Mouse (Mus musculus) kidney, adult 18-20 months (tissue): Measurements from ENCODE around the gene Agps.
A peak's percentile ranks its signal among the peaks of the same experiment; 100 is the strongest.

Experiments
- DNase-seq: peaks from one replicate; pipeline ENCODE4 v3.0.0; 2021

Gene Agps

GRCm38 (mm10) chr2:75831881-75832633, at the start of gene Agps:
Gene Agps, plus strand, starts transcription at chr2:75832177.
- peak; percentile 93 for DNase-seq

DNA sequence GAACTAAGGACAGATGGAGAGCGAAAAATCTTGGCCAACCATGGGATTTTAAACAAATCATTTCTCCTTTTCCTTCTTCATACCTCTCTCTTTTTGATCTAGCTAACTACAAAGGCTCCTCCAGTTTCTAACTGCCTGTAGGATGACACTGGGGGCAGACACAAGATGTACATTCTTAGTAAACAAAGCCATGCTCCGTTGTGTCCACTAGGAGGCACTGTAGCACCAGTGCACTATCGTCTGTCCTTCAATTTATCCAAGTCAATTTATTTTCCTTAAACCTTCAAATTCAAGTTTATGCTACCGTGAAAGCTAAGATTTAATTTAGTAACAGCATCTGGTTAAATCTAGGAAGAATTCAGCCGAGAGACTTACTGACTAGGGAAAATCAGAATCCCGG, 45.9 kb upstream of the Agps start:
- peak; percentile 56 for DNase-seq

- no peak for DNase-seq
Observed at GRCm38 (mm10) chr2:75788511-75788910, 43.5 kb upstream of the Agps start.

- no peak for DNase-seq
Observed at GRCm38 (mm10) chr2:75789959-75790523, 41.9 kb upstream of the Agps start.

DNA sequence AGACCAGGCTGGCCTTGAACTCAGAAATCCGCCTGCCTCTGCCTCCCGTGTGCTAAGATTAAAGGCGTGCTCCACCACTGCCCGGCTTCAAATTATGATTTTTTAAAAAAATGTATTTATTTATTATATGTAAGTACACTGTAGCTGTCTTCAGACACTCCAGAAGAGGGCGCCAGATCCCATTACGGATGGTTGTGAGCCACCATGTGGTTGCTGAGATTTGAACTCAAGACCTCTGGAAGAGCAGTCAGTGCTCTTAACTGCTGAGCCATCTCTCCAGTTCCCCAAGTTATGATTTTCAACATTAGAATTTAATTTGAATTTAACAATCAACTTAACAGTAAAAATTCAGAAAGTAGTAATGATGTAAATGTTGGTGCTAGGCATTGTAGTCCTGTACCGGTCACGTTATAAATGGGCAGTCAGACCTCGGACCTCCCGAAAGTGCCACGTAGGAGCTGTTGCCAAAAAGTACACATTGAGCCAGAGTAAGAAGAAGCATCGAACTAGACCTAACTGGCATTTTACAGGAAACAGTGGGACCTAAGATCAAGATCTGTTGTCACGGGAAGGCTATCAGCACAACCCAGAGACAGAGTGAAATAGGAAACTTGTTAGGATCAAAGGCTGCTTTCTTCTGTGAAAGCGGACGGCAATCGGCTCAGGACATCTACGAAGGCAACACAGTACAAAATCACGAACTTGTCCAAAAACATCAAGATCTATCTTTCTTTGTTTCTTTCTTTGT, 40.2 kb upstream of the Agps start:
- no peak for DNase-seq

DNA sequence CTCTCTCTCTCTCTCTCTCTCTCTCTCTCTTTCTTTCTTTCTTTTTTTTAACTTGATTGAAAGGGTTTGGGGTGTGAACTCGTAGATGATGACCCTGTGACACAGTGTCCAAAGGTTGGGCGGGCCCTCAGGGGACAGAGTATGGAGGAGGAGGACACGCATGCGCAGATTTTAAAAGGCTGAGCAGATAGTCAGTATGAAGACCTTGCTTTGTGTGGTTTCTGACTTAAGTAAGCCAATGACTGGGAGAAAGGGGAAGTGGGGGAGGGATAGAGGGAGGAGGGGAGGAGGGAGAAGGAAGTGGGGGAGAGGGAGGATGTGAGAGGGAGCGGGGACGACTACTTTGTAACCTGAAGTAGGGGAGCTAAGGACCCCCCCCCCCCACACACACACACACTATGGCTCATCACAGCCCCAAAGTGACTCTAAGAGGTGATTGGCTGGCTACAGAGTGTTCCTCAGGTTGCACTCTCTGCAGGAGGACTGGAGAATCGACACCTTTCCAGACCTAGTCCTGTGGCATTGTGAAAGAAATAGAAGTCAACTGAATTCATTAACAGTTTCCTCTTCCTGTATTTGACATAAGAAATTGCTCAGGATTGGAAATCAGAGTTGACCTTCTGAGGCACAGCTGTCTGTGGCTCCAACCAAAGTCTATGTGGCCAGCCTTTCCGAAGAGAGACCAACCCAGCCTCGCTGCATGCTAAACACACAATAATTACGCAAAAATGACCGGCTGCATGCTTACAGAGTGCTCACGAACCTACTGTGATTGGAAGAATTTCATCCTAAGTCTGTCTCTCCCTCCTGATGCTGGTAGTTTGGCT, 39.4 kb upstream of the Agps start:
- no peak for DNase-seq

- no peak for DNase-seq
Observed at GRCm38 (mm10) chr2:75796181-75796580, 35.8 kb upstream of the Agps start.

- no peak for DNase-seq
Observed at GRCm38 (mm10) chr2:75798434-75798970, 33.5 kb upstream of the Agps start.

DNA sequence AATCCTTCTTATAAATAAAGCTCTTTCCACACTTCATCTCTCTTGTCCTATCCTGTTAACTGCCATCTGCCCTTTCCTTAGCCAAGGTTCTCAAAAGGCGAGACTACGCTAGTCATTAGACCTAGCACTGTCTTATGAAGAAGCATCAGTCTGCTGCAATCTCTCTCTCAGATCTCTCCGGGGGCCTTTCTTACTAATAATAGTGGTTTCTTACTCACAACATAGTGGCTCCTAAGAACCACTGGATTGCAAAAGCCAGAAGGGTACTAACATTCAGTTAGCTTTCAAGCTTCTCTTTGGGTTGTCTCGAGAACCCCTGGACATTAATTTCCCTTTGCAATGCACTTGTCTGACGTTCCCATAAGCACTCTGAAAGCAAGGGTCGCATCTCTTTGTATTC, 26.2 kb upstream of the Agps start:
- no peak for DNase-seq

DNA sequence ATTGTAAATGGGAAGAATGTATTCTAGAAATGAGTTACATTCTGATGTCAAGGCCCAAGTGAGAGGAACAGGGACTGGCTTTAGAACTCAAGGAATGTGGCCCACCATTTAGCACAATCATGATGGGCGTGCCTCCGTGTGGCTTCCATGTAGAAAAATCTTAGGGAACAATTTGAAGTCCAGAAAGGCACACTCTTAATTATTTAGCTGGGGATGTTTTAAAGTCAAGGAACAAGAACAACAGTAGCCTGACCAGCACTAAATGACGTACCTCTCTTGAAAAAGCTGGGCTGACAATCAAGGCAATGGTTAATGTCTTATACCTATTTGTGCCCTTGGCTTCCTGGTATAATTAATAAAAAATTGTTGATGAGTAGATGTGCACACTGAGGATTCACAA, 25.1 kb upstream of the Agps start:
- no peak for DNase-seq

GRCm38 (mm10) chr2:75807460-75807859, 24.5 kb upstream of the Agps start:
- no peak for DNase-seq

DNA sequence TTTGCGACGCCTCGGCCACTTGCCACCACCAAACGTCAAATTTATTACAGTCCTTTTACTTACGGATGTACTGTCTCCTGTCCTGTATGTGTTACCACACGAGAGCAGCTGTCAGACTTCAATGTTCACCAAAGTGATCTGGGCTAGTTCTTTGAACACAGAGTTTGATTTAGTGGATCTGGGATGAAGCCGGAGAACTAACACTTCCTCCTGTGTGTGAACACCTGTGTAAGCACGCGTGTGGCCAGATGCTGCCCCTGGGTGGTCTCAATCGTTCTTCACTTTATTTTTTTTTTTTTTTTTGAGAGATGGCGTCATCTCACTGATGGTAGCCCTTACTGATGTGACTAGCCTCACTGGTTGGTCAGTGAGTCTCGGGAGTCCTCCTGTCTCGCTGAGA, 17.1 kb upstream of the Agps start:
- no peak for DNase-seq

DNA sequence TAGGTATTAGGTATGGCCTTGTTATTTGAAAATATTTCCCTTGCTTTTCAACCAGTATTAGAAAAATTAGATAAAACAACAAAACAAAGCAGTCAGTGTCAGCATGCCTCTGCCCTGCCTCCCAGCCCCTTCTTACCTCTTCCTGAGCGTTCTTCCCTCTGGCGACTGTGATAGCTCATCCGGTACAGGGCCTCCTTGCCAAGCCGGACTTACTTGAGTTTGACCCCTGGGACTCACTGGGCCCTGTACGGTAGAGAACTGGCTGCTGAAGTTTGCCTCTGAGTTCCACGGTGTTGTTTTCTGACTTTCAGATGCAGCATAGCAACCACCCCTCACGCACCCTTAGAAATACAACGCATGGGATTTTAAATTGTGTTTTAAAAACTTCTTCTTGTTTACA, 16.5 kb upstream of the Agps start:
- DNase-seq = no peak

GRCm38 (mm10) chr2:75816673-75817072, 15.3 kb upstream of the Agps start:
- DNase-seq = no peak

DNA sequence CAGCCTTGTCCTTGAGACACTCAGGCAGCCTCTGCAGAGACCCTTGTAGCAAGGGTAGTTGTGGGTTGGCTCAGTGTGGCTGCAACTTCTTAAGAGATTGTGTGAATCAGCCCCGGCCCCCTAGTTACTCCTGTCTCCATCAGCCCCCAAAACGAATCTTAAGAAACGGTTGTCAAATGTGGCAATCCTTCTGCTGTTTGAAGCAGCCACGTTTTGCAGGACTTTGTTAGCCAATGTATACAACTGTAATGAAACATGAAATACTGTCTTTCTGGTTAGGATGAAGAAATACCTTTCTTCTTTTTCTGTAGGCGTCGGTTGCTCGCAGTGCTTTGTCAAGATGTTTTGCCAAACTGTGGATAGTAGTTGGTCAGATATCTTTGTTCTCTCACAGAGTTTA, 13.3 kb upstream of the Agps start:
- no peak for DNase-seq

DNA sequence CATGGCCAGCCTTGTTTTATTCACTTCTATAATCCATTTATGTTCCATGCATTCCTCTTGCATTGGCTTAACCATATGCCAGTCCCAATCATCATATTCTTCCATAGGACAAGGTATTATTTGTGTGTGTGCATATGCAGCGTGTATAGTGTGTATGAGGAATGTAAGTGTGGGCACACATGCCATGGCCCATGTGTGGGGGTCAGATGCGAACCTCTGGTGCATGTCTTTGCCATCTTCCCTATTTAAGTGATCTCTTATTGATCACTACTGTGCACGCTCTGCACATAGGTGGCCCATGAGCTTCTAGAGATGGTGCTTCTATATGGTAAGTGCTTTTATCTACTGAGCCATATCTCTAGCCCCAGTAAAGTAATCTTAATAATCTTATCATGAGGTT, 12.2 kb upstream of the Agps start:
- DNase-seq = no peak

DNA sequence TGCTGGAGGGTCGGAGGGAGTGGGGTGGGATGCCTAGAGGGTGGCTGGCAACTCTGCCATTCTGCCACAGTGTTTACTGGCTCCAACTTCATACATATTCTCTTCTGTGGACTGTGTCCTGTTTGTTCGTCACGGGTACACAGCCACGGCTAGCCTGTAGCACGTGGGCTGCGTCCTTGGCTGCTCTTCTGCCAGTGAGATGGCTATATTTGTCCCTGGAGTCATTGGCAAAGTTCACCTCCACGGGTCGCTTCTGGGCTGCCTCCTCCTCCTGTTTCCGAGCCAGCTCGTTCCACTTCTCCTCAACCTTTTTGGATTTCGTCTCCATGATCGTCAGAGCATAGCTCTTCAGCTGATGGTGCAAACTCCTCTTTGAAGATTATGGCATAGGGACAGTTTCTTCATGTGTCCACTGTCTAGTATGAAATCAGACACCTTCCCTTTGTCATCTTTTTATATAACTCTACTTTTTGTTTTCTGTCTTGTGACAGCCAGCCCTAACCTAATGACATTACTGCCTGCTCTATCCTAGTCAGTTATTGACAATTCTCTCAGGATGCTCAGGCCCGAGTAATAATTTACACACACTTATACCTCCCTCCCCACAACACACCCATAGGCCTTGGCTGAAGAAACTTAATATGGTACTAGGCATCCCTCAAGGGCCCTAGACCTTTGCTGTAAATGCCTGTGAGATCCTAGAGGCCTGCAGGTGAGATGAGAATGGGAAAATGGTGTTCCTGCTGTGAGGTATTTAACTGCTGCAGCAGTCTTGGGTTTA, 9.8 kb upstream of the Agps start:
- peak; percentile 61 for DNase-seq

GRCm38 (mm10) chr2:75823736-75824135, 8.2 kb upstream of the Agps start:
- DNase-seq = no peak

DNA sequence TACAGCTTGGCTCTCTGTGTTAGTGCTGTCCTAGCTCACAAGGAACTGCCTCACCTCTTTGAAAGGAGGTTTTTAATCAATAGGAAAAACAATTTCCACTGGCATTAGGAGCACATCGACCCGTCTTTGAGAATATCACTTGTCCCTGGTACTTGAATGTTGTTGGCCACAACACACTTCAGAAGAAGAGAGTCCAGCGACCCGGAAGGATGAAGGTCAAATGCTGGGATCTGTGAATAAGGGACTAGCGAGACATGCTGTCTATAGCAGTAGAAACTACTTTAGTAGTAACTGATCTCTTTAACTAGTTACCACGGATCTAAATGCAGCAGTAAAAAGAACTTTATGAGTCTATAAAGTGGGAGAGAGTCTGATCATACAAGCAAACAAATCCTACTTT, 7.8 kb upstream of the Agps start:
- DNase-seq = no peak

DNA sequence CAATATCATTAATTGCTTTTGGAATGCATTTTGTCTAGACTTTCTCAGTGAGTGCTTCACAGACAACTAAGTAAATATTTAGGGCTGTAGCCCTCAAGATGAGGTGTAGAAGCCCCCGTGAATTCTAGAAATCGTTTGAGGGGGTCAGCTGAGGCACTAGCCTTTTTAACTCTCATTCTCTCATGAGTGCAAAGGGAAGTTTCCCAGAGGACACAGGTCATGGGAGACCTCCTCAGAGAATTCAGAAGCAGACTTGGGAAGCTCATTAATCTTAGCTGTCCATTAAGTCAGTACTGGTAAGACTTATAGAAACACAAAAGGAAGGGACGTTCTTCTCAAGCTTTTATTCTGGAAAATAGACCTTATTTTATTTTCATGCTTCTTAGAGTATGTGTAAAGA, 7.1 kb upstream of the Agps start:
- no peak for DNase-seq

- DNase-seq = no peak
Observed at GRCm38 (mm10) chr2:75825603-75826002, 6.4 kb upstream of the Agps start.

DNA sequence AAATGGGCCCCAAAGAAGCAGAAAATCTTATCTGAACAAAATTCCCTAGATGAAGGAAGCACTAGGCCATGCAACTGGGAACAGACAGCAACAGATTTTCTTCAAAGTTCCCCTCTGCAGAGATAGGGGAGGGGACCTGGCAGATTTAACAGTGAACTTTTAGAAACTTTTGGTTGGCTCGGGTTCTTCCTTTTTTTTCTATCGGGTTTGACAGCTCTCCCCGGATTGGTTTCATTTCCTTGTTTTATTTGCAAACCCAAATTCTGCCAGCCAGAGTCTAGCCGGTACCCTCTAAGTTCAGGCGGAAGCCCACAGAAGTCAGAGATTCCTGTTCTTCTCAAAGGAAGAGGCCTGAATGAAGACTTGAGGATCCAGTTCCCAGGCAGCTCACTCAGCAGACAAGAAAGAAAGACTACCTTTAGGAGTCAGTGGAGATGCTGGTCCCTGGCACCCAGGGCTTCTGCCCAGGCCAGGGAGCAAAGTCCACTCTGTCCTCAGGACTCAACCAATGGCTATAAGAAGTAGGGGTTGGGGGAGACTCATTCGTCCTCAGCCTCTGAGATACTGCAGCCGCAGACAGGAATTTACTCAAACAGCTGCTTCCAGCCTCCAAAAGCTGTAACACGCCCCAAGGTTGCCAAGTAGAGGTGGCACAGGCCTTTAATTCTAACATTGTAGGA, 2.9 kb upstream of the Agps start:
- peak; percentile 31 for DNase-seq
